Mouse (Mus musculus) midbrain, embryonic 16.5 days (tissue): Measurements from ENCODE around the gene Fabp2. TPM values are rescaled to one million over a fixed set of nuclear protein-coding genes. Genes with fewer than 3 reads are reported as not detected.

ENCODE experiments used
- ATAC-seq: fragments of 200-750 bp; cut with Nextera tagmentation; 2 replicates; pipeline ENCODE4 v1.8.0; 2017; ENCODE audit warnings: moderate TSS enrichment
- H3K27ac ChIP-seq: fragments of 300-500 bp; sonication (generic); 2 replicates; pipeline ENCODE4 v1.5.1; 2014; ENCODE audit warnings: mild to moderate bottlenecking, low read length, mixed read lengths
- H3K27me3 ChIP-seq: fragments of 300-500 bp; sonication (generic); 2 replicates; pipeline ENCODE4 v1.6.1; 2014; ENCODE audit warnings: low read depth, low read length, mixed read lengths; ENCODE audit not compliant: control insufficient read depth, insufficient read depth
- H3K36me3 ChIP-seq: fragments of 300-500 bp; sonication (generic); 2 replicates; pipeline ENCODE4 v1.6.1; 2014; ENCODE audit warnings: mild to moderate bottlenecking, low read length, moderate library complexity, mixed read lengths; ENCODE audit not compliant: control insufficient read depth, insufficient read depth
- H3K4me1 ChIP-seq: fragments of 300-500 bp; sonication (generic); 2 replicates; pipeline ENCODE4 v1.6.1; 2014; ENCODE audit warnings: mild to moderate bottlenecking, low read length, mixed read lengths; ENCODE audit not compliant: control insufficient read depth, insufficient read depth
- H3K4me2 ChIP-seq: fragments of 300-500 bp; sonication (generic); 2 replicates; pipeline ENCODE4 v1.6.1; 2014; ENCODE audit warnings: mild to moderate bottlenecking, low read length, mixed read lengths
- H3K4me3 ChIP-seq: fragments of 300-500 bp; sonication (generic); 2 replicates; pipeline ENCODE4 v1.5.1; 2014; ENCODE audit warnings: low read depth, mild to moderate bottlenecking, low read length, moderate library complexity, mixed read lengths
- H3K9ac ChIP-seq: fragments of 300-500 bp; sonication (generic); 2 replicates; pipeline ENCODE4 v1.6.1; 2014; ENCODE audit warnings: low read depth, low read length, mixed read lengths
- H3K9me3 ChIP-seq: fragments of 300-500 bp; sonication (generic); replicated peaks from 2 replicates; pipeline ENCODE4 v1.6.1; 2014; ENCODE audit warnings: mild to moderate bottlenecking, low read length, mixed read lengths; ENCODE audit not compliant: control insufficient read depth, poor library complexity, severe bottlenecking
- WGBS: fragments of 180-500 bp; shearing (Covaris S2); extraction: QIAGEN DNeasy Blood & Tissue Kit; methylation state at CpG from one replicate; pipeline ENCODE4 v1.1.7; 2014; 5-methylcytosine and 5-hydroxymethylcytosine counted together
- polyA plus RNA-seq: library from polyadenylated mRNA; unstranded; fragments of >200 nt; fragmentation: Nextera tagmentation; extraction: Ambion mirVana; gene quantifications from 2 replicates; pipeline ENCODE4 v1.2.1, GENCODE M21; 2015

Fabp2 gene
- polyA plus RNA-seq = not detected in 2 replicates

GRCm38 (mm10) chr3:122894772-122895171, at the start of gene Fabp2:
Gene Fabp2 (plus strand): TSS chr3:122895072.
- no peak within 1 kb of the TSS for H3K4me3 ChIP-seq
- H3K4me1 ChIP-seq = no peaks in the 10 kb centered on the region
- no peak within 1 kb of the TSS for H3K27ac ChIP-seq
- ATAC-seq = no peak
- no peak within 1 kb of the TSS for H3K4me2 ChIP-seq
- no peaks in the 10 kb centered on the region for H3K27me3 ChIP-seq
- no peaks in the 10 kb centered on the region for H3K36me3 ChIP-seq
- WGBS = 96% methylated on average over 3 of the region's 3 CpGs
- H3K9me3 ChIP-seq = no peaks in the 10 kb centered on the region
- no peak within 1 kb of the TSS for H3K9ac ChIP-seq

GRCm38 (mm10) chr3:122848410-122849034, 46.4 kb upstream of the Fabp2 start:
- Histone ChIP-seq H3K27me3 (no peaks in the 10 kb centered on the region), H3K4me1 (no peaks in the 10 kb centered on the region), H3K27ac (no peak overlapping the region), H3K36me3 (no peaks in the 10 kb centered on the region), H3K4me2 (no peak overlapping the region), H3K4me3 (no peak overlapping the region), H3K9ac (no peak overlapping the region), H3K9me3 (no peaks in the 10 kb centered on the region)
- WGBS = 84% methylated on average over 5 of the region's 5 CpGs
- no peak for ATAC-seq

GRCm38 (mm10) chr3:122855149-122855548, 39.7 kb upstream of the Fabp2 start:
- Histone ChIP-seq H3K36me3 (no peaks in the 10 kb centered on the region), H3K27me3 (no peaks in the 10 kb centered on the region), H3K9ac (no peak overlapping the region), H3K27ac (no peak overlapping the region), H3K4me3 (no peak overlapping the region), H3K4me1 (no peaks in the 10 kb centered on the region), H3K9me3 (no peaks in the 10 kb centered on the region), H3K4me2 (no peak overlapping the region)
- no peak for ATAC-seq
- 47% methylated on average over 11 of the region's 11 CpGs for WGBS

GRCm38 (mm10) chr3:122859829-122860228, 35.0 kb upstream of the Fabp2 start:
- Histone ChIP-seq H3K4me3 (no peak overlapping the region), H3K9me3 (no peaks in the 10 kb centered on the region), H3K9ac (no peak overlapping the region), H3K4me1 (no peaks in the 10 kb centered on the region), H3K27ac (no peak overlapping the region), H3K4me2 (no peak overlapping the region), H3K36me3 (no peaks in the 10 kb centered on the region), H3K27me3 (no peaks in the 10 kb centered on the region)
- 88% methylated on average over 2 of the region's 2 CpGs for WGBS
- ATAC-seq = no peak

GRCm38 (mm10) chr3:122860573-122861498, 34.0 kb upstream of the Fabp2 start:
- H3K4me3 ChIP-seq = no peak overlapping the region
- H3K27me3 ChIP-seq = no peaks in the 10 kb centered on the region
- H3K4me2 ChIP-seq = no peak overlapping the region
- WGBS = 89% methylated on average over 12 of the region's 12 CpGs
- no peaks in the 10 kb centered on the region for H3K9me3 ChIP-seq
- no peak overlapping the region for H3K27ac ChIP-seq
- no peak overlapping the region for H3K9ac ChIP-seq
- no peaks in the 10 kb centered on the region for H3K4me1 ChIP-seq
- no peaks in the 10 kb centered on the region for H3K36me3 ChIP-seq
- ATAC-seq = no peak

- no peaks in the 10 kb centered on the region for H3K9me3 ChIP-seq
- H3K36me3 ChIP-seq = no peaks in the 10 kb centered on the region
- no peak for ATAC-seq
- no peak overlapping the region for H3K4me2 ChIP-seq
- H3K4me3 ChIP-seq = no peak overlapping the region
- H3K9ac ChIP-seq = no peak overlapping the region
- H3K27me3 ChIP-seq = no peaks in the 10 kb centered on the region
- no peaks in the 10 kb centered on the region for H3K4me1 ChIP-seq
- H3K27ac ChIP-seq = no peak overlapping the region
- WGBS = 85% methylated on average over 4 of the region's 4 CpGs
Observed at GRCm38 (mm10) chr3:122865092-122865491, 29.8 kb upstream of the Fabp2 start.

- H3K27me3 ChIP-seq = no peaks in the 10 kb centered on the region
- no peak for ATAC-seq
- H3K36me3 ChIP-seq = no peaks in the 10 kb centered on the region
- H3K9me3 ChIP-seq = no peaks in the 10 kb centered on the region
- no peak overlapping the region for H3K4me2 ChIP-seq
- no peaks in the 10 kb centered on the region for H3K4me1 ChIP-seq
- 100% methylated on average over 1 of the region's 1 CpGs for WGBS
- H3K27ac ChIP-seq = no peak overlapping the region
- no peak overlapping the region for H3K4me3 ChIP-seq
- H3K9ac ChIP-seq = no peak overlapping the region
Observed at GRCm38 (mm10) chr3:122868270-122868669, 26.6 kb upstream of the Fabp2 start.

GRCm38 (mm10) chr3:122871596-122871995, 23.3 kb upstream of the Fabp2 start:
- H3K4me3 ChIP-seq = no peak overlapping the region
- no peaks in the 10 kb centered on the region for H3K9me3 ChIP-seq
- no peaks in the 10 kb centered on the region for H3K27me3 ChIP-seq
- no peak overlapping the region for H3K27ac ChIP-seq
- no peak overlapping the region for H3K4me2 ChIP-seq
- WGBS = 92% methylated on average over 1 of the region's 1 CpGs
- ATAC-seq = no peak
- H3K9ac ChIP-seq = no peak overlapping the region
- no peaks in the 10 kb centered on the region for H3K4me1 ChIP-seq
- no peaks in the 10 kb centered on the region for H3K36me3 ChIP-seq

- 94% methylated on average over 2 of the region's 2 CpGs for WGBS
Observed at GRCm38 (mm10) chr3:122876870-122877269, 18.0 kb upstream of the Fabp2 start.

More at GRCm38 (mm10) chr3:122876870-122877269, 18.0 kb upstream of the Fabp2 start:
- no peaks in the 10 kb centered on the region for H3K27me3 ChIP-seq
- ATAC-seq = no peak
- H3K4me1 ChIP-seq = no peaks in the 10 kb centered on the region
- H3K27ac ChIP-seq = no peak overlapping the region
- no peak overlapping the region for H3K4me2 ChIP-seq
- H3K36me3 ChIP-seq = no peaks in the 10 kb centered on the region
- no peak overlapping the region for H3K9ac ChIP-seq
- no peaks in the 10 kb centered on the region for H3K9me3 ChIP-seq
- no peak overlapping the region for H3K4me3 ChIP-seq
